ENCODE assay signal across 30 mouse cellular contexts in the genomic region with DNA sequence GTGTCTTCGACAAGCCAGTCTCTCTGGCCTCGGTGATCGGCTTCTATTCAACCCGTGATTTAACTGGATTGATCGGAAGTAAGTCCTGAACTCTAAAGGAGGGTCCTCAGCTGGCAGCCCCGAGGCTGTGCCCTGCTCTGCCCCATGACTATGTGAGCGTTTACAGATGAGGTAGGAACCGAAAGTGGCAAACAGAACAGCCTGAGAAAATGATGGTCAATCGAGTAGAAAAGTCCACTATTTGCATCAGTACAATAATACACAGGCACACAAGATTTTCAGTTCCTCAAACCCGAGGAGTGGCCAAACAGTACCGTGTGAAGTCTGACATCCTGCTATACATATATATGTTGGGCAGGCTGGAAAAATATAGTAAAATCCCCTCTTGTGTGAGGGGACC.
DNase-seq lines count a peak whose midpoint lies in the region; ATAC-seq and TF ChIP-seq lines count a peak whose summit lies in the region.
"Had no signal": no experiment of that assay in that cellular context is flagged by ENCODE, and none has a peak within 500 bp of the region (broad histone marks: within the 10 kb centered on the region; RNA-seq: fewer than 3 reads in every experiment).

No protein-coding gene starts in this region.

- no peak overlapping the region for H3K4me3 ChIP-seq in liver, postnatal 0 days (ENCODE audit: low read depth, low read length)
- no peak overlapping the region for H3K4me3 ChIP-seq in limb, embryonic 10.5 days
- H3K4me3 ChIP-seq in hindbrain, embryonic 16.5 days (ENCODE audit: low read length): no peak overlapping the region
- H3K4me3 ChIP-seq in embryonic facial prominence, embryonic 10.5 days: no peak overlapping the region
- H3K4me3 ChIP-seq: embryonic facial prominence, embryonic 13.5 days; gastrocnemius, adult 2 months; heart, embryonic 15.5 days; liver, embryonic 13.5 days; megakaryocyte, embryonic 14.5 days; midbrain, embryonic 12.5 days; neural tube, embryonic 15.5 days had no signal

- TF ChIP-seq EP300 in liver, postnatal 0 days (IDR thresholded peaks at IDR 0.05; ENCODE audit: low read depth): no peak

- no peak for TF ChIP-seq CTCF in liver, postnatal 0 days (IDR thresholded peaks at IDR 0.05; ENCODE audit: low read depth)

- 64% methylated on average over 11 of the region's 11 CpGs for whole genome bisulfite sequencing in liver, postnatal 0 days (ENCODE audit: insufficient replicate concordance)
- 83% methylated on average over 11 of the region's 11 CpGs for WGBS in limb, embryonic 10.5 days
- whole genome bisulfite sequencing in hindbrain, embryonic 16.5 days: 69% methylated on average over 11 of the region's 11 CpGs
- 63% methylated on average over 11 of the region's 11 CpGs for WGBS in embryonic facial prominence, embryonic 10.5 days

- DNase-seq in liver, postnatal 0 days: no peak
- DNase-seq in liver: no peak
- DNase-seq in B cell, adult 2 months: peak; percentile 80
- DNase-seq in limb, embryonic 10.5 days (ENCODE audit: low spot score): peak; percentile 28
- DNase-seq in spleen, adult 18-20 months: peak; percentile 60
- DNase-seq in embryonic facial prominence, embryonic 10.5 days (ENCODE audit: low spot score): no peak
- DNase-seq in kidney, postnatal 14 days: no peak
- DNase-seq: adrenal gland, adult 2 months; adrenal gland, postnatal 36 days; cerebellum, adult 9-11 months; embryo, embryonic 11 days; gastrocnemius, adult 2 months; kidney, adult 8-10 months; kidney, postnatal 10 days; layer of hippocampus, adult 9-11 months; liver, embryonic 13.5 days; lung, adult 2 months; lung, postnatal 14 days; right cerebral cortex, postnatal 25 days; thymus, postnatal 25 days had no signal

- H3K27me3 ChIP-seq in liver, postnatal 0 days (ENCODE audit: insufficient read depth, low read length): no peaks in the 10 kb centered on the region
- H3K27me3 ChIP-seq in limb, embryonic 10.5 days (ENCODE audit: low read depth, poor library complexity, severe bottlenecking): peaks cover 12% of the 10 kb centered on the region; the same call in 1 of the 2 replicates
- H3K27me3 ChIP-seq in hindbrain, embryonic 16.5 days (replicated peaks; ENCODE audit: control insufficient read depth, insufficient read depth, low read length): no peaks in the 10 kb centered on the region
- peaks cover 24% of the 10 kb centered on the region; the same call in 1 of the 2 replicates for H3K27me3 ChIP-seq in embryonic facial prominence, embryonic 10.5 days (replicated peaks; ENCODE audit: low read depth, poor library complexity, severe bottlenecking)
- H3K27me3 ChIP-seq: heart, embryonic 15.5 days; liver, embryonic 13.5 days; midbrain, embryonic 12.5 days; neural tube, embryonic 15.5 days had no signal

- ATAC-seq in liver, postnatal 0 days: no peak; the same call in 1 of the 2 replicates
- ATAC-seq in hindbrain, embryonic 16.5 days: no peak
- ATAC-seq: activated CD4-positive, CD25-positive, alpha-beta regulatory T cell, adult 4 months; CD4-positive, CD25-positive, alpha-beta regulatory T cell, adult 4 months; forebrain, embryonic 16.5 days; intestine, embryonic 16.5 days had no signal

- H3K9me3 ChIP-seq in liver, postnatal 0 days (ENCODE audit: low read length): no peaks in the 10 kb centered on the region
- H3K9me3 ChIP-seq in limb, embryonic 10.5 days (replicated peaks): no peaks in the 10 kb centered on the region
- no peaks in the 10 kb centered on the region for H3K9me3 ChIP-seq in hindbrain, embryonic 16.5 days (ENCODE audit: control insufficient read depth, low read length)
- no peaks in the 10 kb centered on the region for H3K9me3 ChIP-seq in embryonic facial prominence, embryonic 10.5 days
- H3K9me3 ChIP-seq: embryonic facial prominence, embryonic 13.5 days; heart, embryonic 15.5 days; liver, embryonic 13.5 days; megakaryocyte, embryonic 14.5 days; midbrain, embryonic 12.5 days; neural tube, embryonic 15.5 days had no signal

- H3K36me3 ChIP-seq in liver, postnatal 0 days (replicated peaks; ENCODE audit: insufficient read depth, low read length): no peaks in the 10 kb centered on the region
- H3K36me3 ChIP-seq in limb, embryonic 10.5 days: no peaks in the 10 kb centered on the region
- H3K36me3 ChIP-seq in hindbrain, embryonic 16.5 days (ENCODE audit: control insufficient read depth, insufficient read depth, low read length): no peaks in the 10 kb centered on the region
- no peaks in the 10 kb centered on the region for H3K36me3 ChIP-seq in embryonic facial prominence, embryonic 10.5 days (replicated peaks)
- H3K36me3 ChIP-seq: embryonic facial prominence, embryonic 13.5 days; heart, embryonic 15.5 days; liver, embryonic 13.5 days; midbrain, embryonic 12.5 days; neural tube, embryonic 15.5 days had no signal

- H3K4me1 ChIP-seq in liver, postnatal 0 days (ENCODE audit: insufficient read depth): no peaks in the 10 kb centered on the region
- H3K4me1 ChIP-seq in limb, embryonic 10.5 days: peaks cover 40% of the 10 kb centered on the region
- peaks cover 13% of the 10 kb centered on the region for H3K4me1 ChIP-seq in hindbrain, embryonic 16.5 days (ENCODE audit: control insufficient read depth, insufficient read depth, low read depth, low read length)
- peaks cover 52% of the 10 kb centered on the region for H3K4me1 ChIP-seq in embryonic facial prominence, embryonic 10.5 days
- H3K4me1 ChIP-seq: liver, embryonic 13.5 days; megakaryocyte, embryonic 14.5 days had no signal

- H3K27ac ChIP-seq in liver, postnatal 0 days (ENCODE audit: low read depth): 0 out of 2 replicates have a peak overlapping the region, but pooled peaks have one; percentile 45
- no peak overlapping the region for H3K27ac ChIP-seq in limb, embryonic 10.5 days
- no peak overlapping the region for H3K27ac ChIP-seq in hindbrain, embryonic 16.5 days (ENCODE audit: low read depth, low read length)
- H3K27ac ChIP-seq in embryonic facial prominence, embryonic 10.5 days (replicated peaks): no peak overlapping the region
- H3K27ac ChIP-seq: embryonic facial prominence, embryonic 13.5 days; gastrocnemius, adult 2 months; heart, embryonic 15.5 days; liver, embryonic 13.5 days; neural tube, embryonic 15.5 days had no signal

- H3K4me2 ChIP-seq in liver, postnatal 0 days (ENCODE audit: low read depth, low read length): no peak overlapping the region
- H3K4me2 ChIP-seq in hindbrain, embryonic 16.5 days (ENCODE audit: low read length): no peak overlapping the region
- H3K4me2 ChIP-seq: embryonic facial prominence, embryonic 13.5 days; heart, embryonic 15.5 days; liver, embryonic 13.5 days; midbrain, embryonic 12.5 days; neural tube, embryonic 15.5 days had no signal

- H3K9ac ChIP-seq in liver, postnatal 0 days (replicated peaks): no peak overlapping the region
- no peak overlapping the region for H3K9ac ChIP-seq in hindbrain, embryonic 16.5 days (ENCODE audit: low read depth, low read length)
- H3K9ac ChIP-seq: embryonic facial prominence, embryonic 13.5 days; heart, embryonic 15.5 days; liver, embryonic 13.5 days; midbrain, embryonic 12.5 days; neural tube, embryonic 15.5 days had no signal

Comparison
In these comparisons a context has a peak if more than half of its experiments do, and no peak if none do; other contexts are left out.
1. DNase-seq: peak in B cell, adult 2 months (2 of 2), limb, embryonic 10.5 days (single experiment) and spleen, adult 18-20 months (2 of 2); none in liver, postnatal 0 days (single experiment), liver (single experiment), embryonic facial prominence, embryonic 10.5 days (single experiment) and kidney, postnatal 14 days (single experiment).